Mouse (Mus musculus) limb, embryonic 12.5 days (tissue): ENCODE results near the gene Fam120b. TPM values are rescaled to one million over a fixed set of nuclear protein-coding genes. Genes with fewer than 3 reads are reported as not detected.

Experiments
- ATAC-seq: fragments of 200-750 bp; cut with Nextera tagmentation; 2 replicates; pipeline ENCODE4 v1.8.0; 2017; ENCODE audit warnings: low read depth, moderate TSS enrichment; ENCODE audit not compliant: insufficient number of reproducible peaks, insufficient read depth, low FRiP score, low TSS enrichment
- H3K27ac ChIP-seq: fragments of 300-500 bp; sonication (generic); 2 replicates; pipeline ENCODE4 v1.5.1; 2016; ENCODE audit warnings: mild to moderate bottlenecking, moderate library complexity
- H3K27me3 ChIP-seq: fragments of 300-500 bp; sonication (generic); 2 replicates; pipeline ENCODE4 v1.6.1; 2016; ENCODE audit warnings: mild to moderate bottlenecking, moderate library complexity
- H3K36me3 ChIP-seq: fragments of 300-500 bp; sonication (generic); 2 replicates; pipeline ENCODE4 v1.6.1; 2016; ENCODE audit warnings: mild to moderate bottlenecking, moderate library complexity
- H3K4me1 ChIP-seq: fragments of 300-500 bp; sonication (generic); replicated peaks from 2 replicates; pipeline ENCODE4 v1.6.1; 2016
- H3K4me2 ChIP-seq: fragments of 300-500 bp; sonication (generic); 2 replicates; pipeline ENCODE4 v1.6.1; 2016; ENCODE audit warnings: mild to moderate bottlenecking, moderate library complexity
- H3K4me3 ChIP-seq: fragments of 300-500 bp; sonication (generic); replicated peaks from 2 replicates; pipeline ENCODE4 v1.5.1; 2016; ENCODE audit warnings: mild to moderate bottlenecking
- H3K9ac ChIP-seq: fragments of 300-500 bp; sonication (generic); replicated peaks from 2 replicates; pipeline ENCODE4 v1.6.1; 2016; ENCODE audit warnings: mild to moderate bottlenecking, moderate library complexity
- H3K9me3 ChIP-seq: fragments of 300-500 bp; sonication (generic); 2 replicates; pipeline ENCODE4 v1.6.1; 2016; ENCODE audit warnings: mild to moderate bottlenecking, moderate library complexity
- WGBS: fragments of 180-500 bp; shearing (Covaris S2); methylation state at CpG from one replicate; pipeline ENCODE4 v1.1.7; 2016; 5-methylcytosine and 5-hydroxymethylcytosine counted together
- polyA plus RNA-seq: library from polyadenylated mRNA; unstranded; fragments of >200 nt; fragmentation: Nextera tagmentation; extraction: Ambion mirVana; gene quantifications from 2 replicates; pipeline ENCODE4 v1.2.1, GENCODE M21; 2016

The Fam120b gene
- polyA plus RNA-seq, 1 experiment from 2014 or later: 35.2 TPM

GRCm38 (mm10) chr17:15380641-15381051 lies 15.4 kb upstream of the Fam120b start:
- no peak; the same call in 1 of the 2 replicates for ATAC-seq
- Histone ChIP-seq H3K4me3 (peak overlapping the region; percentile 47), H3K36me3 (no peaks in the 10 kb centered on the region), H3K4me2 (peak overlapping the region; percentile 82), H3K27me3 (peaks cover 82% of the 10 kb centered on the region), H3K9me3 (no peaks in the 10 kb centered on the region), H3K9ac (peak overlapping the region; percentile 62), H3K4me1 (peaks cover 34% of the 10 kb centered on the region), H3K27ac (no peak overlapping the region)
- under 1% methylated on average over 27 of the region's 27 CpGs for WGBS

- H3K9me3 ChIP-seq: no peaks in the 10 kb centered on the region
- no peak; the same call in 1 of the 2 replicates for ATAC-seq
- 7% methylated on average over 22 of the region's 22 CpGs for WGBS
Observed at GRCm38 (mm10) chr17:15381092-15381860, 14.7 kb upstream of the Fam120b start.

GRCm38 (mm10) chr17:15381869-15382660 lies 13.9 kb upstream of the Fam120b start:
- H3K36me3 ChIP-seq: no peaks in the 10 kb centered on the region
- H3K4me2 ChIP-seq: no peak overlapping the region
- peaks cover 22% of the 10 kb centered on the region for H3K4me1 ChIP-seq
- 48% methylated on average over 7 of the region's 7 CpGs for WGBS
- H3K9me3 ChIP-seq: no peaks in the 10 kb centered on the region
- no peak for ATAC-seq
- H3K9ac ChIP-seq: no peak overlapping the region
- no peak overlapping the region for H3K4me3 ChIP-seq
- H3K27ac ChIP-seq: no peak overlapping the region
- peaks cover 68% of the 10 kb centered on the region for H3K27me3 ChIP-seq

More at GRCm38 (mm10) chr17:15381092-15381860, 14.7 kb upstream of the Fam120b start:
- Histone ChIP-seq H3K27ac (no peak overlapping the region), H3K4me2 (peak overlapping the region; percentile 82), H3K9ac (peak overlapping the region; percentile 62; the same call in 1 of the 2 replicates), H3K4me3 (peak overlapping the region; percentile 47), H3K4me1 (peaks cover 30% of the 10 kb centered on the region), H3K27me3 (peaks cover 76% of the 10 kb centered on the region), H3K36me3 (no peaks in the 10 kb centered on the region)

- Histone ChIP-seq H3K27me3 (peaks cover 55% of the 10 kb centered on the region), H3K4me3 (no peak overlapping the region), H3K9me3 (no peaks in the 10 kb centered on the region), H3K36me3 (no peaks in the 10 kb centered on the region), H3K27ac (no peak overlapping the region), H3K4me1 (peaks cover 17% of the 10 kb centered on the region), H3K4me2 (no peak overlapping the region), H3K9ac (no peak overlapping the region)
- no peak for ATAC-seq
- WGBS: 94% methylated on average over 5 of the region's 5 CpGs
Observed at GRCm38 (mm10) chr17:15383360-15383759, 12.6 kb upstream of the Fam120b start.

- no peaks in the 10 kb centered on the region for H3K9me3 ChIP-seq
- 84% methylated on average over 4 of the region's 4 CpGs for WGBS
Observed at GRCm38 (mm10) chr17:15388892-15389291, 7.1 kb upstream of the Fam120b start.

GRCm38 (mm10) chr17:15389356-15389755 lies 6.6 kb upstream of the Fam120b start:
- no peaks in the 10 kb centered on the region for H3K9me3 ChIP-seq
- H3K9ac ChIP-seq: no peak overlapping the region
- H3K27me3 ChIP-seq: peaks cover 8% of the 10 kb centered on the region; the same call in 1 of the 2 replicates
- no peaks in the 10 kb centered on the region for H3K36me3 ChIP-seq
- no peaks in the 10 kb centered on the region for H3K4me1 ChIP-seq
- 81% methylated on average over 8 of the region's 8 CpGs for WGBS
- H3K4me3 ChIP-seq: no peak overlapping the region
- no peak overlapping the region for H3K27ac ChIP-seq
- ATAC-seq: no peak
- H3K4me2 ChIP-seq: no peak overlapping the region

More at GRCm38 (mm10) chr17:15388892-15389291, 7.1 kb upstream of the Fam120b start:
- Histone ChIP-seq H3K4me3 (no peak overlapping the region), H3K27ac (no peak overlapping the region), H3K4me1 (no peaks in the 10 kb centered on the region), H3K27me3 (peaks cover 7% of the 10 kb centered on the region; the same call in 1 of the 2 replicates), H3K36me3 (no peaks in the 10 kb centered on the region), H3K4me2 (no peak overlapping the region), H3K9ac (no peak overlapping the region)
- ATAC-seq: no peak

GRCm38 (mm10) chr17:15401716-15402115 lies 5.7 kb downstream of the Fam120b start:
- Histone ChIP-seq H3K9me3 (no peaks in the 10 kb centered on the region), H3K4me2 (no peak overlapping the region), H3K4me1 (peaks cover 8% of the 10 kb centered on the region), H3K4me3 (no peak overlapping the region), H3K27ac (no peak overlapping the region), H3K9ac (no peak overlapping the region), H3K36me3 (peaks cover 50% of the 10 kb centered on the region), H3K27me3 (no peaks in the 10 kb centered on the region)
- 97% methylated on average over 17 of the region's 17 CpGs for WGBS
- ATAC-seq: no peak

GRCm38 (mm10) chr17:15406576-15406975 lies 10.6 kb downstream of the Fam120b start:
- Histone ChIP-seq H3K4me2 (no peak overlapping the region), H3K4me1 (no peaks in the 10 kb centered on the region), H3K36me3 (peaks cover 93% of the 10 kb centered on the region), H3K27ac (no peak overlapping the region), H3K27me3 (no peaks in the 10 kb centered on the region), H3K4me3 (no peak overlapping the region), H3K9ac (no peak overlapping the region), H3K9me3 (no peaks in the 10 kb centered on the region)
- no peak for ATAC-seq
- WGBS: 92% methylated on average over 2 of the region's 2 CpGs

GRCm38 (mm10) chr17:15409261-15409660 lies 13.3 kb downstream of the Fam120b start:
- no peak overlapping the region for H3K4me3 ChIP-seq
- H3K27ac ChIP-seq: no peak overlapping the region
- no peak overlapping the region for H3K4me2 ChIP-seq
- no peak overlapping the region for H3K9ac ChIP-seq
- H3K36me3 ChIP-seq: peaks cover 87% of the 10 kb centered on the region
- ATAC-seq: no peak
- H3K27me3 ChIP-seq: no peaks in the 10 kb centered on the region
- H3K9me3 ChIP-seq: no peaks in the 10 kb centered on the region
- H3K4me1 ChIP-seq: no peaks in the 10 kb centered on the region
- WGBS: 87% methylated on average over 10 of the region's 10 CpGs

GRCm38 (mm10) chr17:15410861-15411260 lies 14.9 kb downstream of the Fam120b start:
- Histone ChIP-seq H3K27ac (no peak overlapping the region), H3K9ac (no peak overlapping the region), H3K9me3 (no peaks in the 10 kb centered on the region), H3K4me2 (no peak overlapping the region), H3K4me3 (no peak overlapping the region), H3K4me1 (no peaks in the 10 kb centered on the region), H3K27me3 (no peaks in the 10 kb centered on the region), H3K36me3 (peaks cover 88% of the 10 kb centered on the region)
- no peak for ATAC-seq
- WGBS: 91% methylated on average over 1 of the region's 1 CpGs

- WGBS: 91% methylated on average over 12 of the region's 12 CpGs
- H3K9ac ChIP-seq: no peak overlapping the region
- no peaks in the 10 kb centered on the region for H3K4me1 ChIP-seq
- ATAC-seq: no peak
- no peak overlapping the region for H3K4me3 ChIP-seq
- peaks cover 90% of the 10 kb centered on the region for H3K36me3 ChIP-seq
- H3K9me3 ChIP-seq: no peaks in the 10 kb centered on the region
- no peak overlapping the region for H3K4me2 ChIP-seq
- H3K27ac ChIP-seq: no peak overlapping the region
- no peaks in the 10 kb centered on the region for H3K27me3 ChIP-seq
Observed at GRCm38 (mm10) chr17:15416596-15417215, 20.7 kb downstream of the Fam120b start.
